Mouse (Mus musculus) heart, adult 10 weeks (tissue): ENCODE measurements around the gene Olfr1152. TPM values are rescaled to one million over a fixed set of nuclear protein-coding genes. Genes with fewer than 3 reads are reported as not detected.

Experiments
- polyA plus RNA-seq: library from polyadenylated mRNA; stranded (reverse); fragments of 350-450 nt; fragmentation: Illumina TruSeq; extraction: RNeasy Lipid Tissue Mini Kit (QIAGEN cat#74804); gene quantifications from one replicate; pipeline ENCODE4 v1.2.3, GENCODE M21; 2014; ENCODE audit warnings: low read depth, low replicate concordance

The Olfr1152 gene
- not detected for polyA plus RNA-seq

DNA sequence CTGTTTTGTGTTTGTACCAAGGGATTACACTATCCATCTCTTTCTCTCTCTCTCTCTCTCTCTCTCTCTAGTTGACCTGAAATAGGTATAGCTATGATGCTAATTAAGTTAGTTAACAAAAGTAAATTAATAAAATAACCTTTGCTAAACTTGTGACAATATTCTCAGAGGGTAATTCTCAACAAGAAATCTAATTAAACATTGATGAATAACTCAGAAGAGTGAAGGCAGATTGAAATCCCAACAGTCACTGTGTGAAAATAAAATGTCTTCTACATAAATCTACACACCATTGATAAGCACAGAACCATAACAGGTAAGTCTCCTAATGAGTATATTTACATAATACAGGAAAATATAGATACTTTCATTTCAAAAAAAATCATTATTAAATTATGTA lies at the start of gene Olfr1152:
Olfr1152 (plus strand) TSS at position 301 of the 400 bp plus-strand sequence.

DNA sequence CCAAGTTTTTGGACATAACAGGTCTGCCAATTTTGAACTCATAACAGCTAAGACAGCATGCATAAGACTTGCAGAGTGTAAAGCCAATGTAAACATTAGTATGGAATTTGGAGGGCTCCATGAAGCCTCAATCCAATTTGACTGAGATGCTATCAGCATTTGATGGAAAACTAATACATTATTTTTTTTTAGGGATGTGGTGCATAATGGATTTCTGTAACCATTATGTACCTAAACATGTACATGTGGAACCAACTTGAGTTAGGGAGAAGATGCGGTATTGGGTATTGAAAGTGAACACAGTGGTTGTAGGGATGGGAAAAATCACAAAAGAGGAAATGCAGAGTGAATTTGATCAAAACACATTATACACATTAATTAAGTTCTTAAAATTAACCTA lies 36.1 kb upstream of the Olfr1152 start, which contains the start of gene Olfr1148:
Olfr1148 (plus strand) TSS at position 301 of the 400 bp plus-strand sequence.

DNA sequence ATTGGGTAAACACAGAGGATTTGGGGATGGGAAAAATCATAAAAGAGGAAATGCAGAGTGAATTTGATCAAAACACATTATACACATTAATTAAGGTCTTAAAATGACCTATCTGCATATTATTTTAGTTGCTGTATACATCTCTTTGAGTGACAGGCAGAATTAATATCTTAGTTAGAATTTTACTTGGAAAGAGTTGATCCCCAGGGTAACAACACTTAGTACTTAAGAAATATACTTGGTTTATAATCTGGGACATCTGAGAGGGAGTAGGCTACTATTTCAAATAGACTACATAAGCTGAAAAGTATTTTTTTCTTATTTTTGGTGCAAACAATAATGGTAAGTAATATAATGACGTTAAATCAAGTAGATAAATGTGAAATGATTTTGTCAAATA lies 22.6 kb upstream of the Olfr1152 start, which contains the start of gene Olfr1150-ps1:
Olfr1150-ps1 (plus strand) TSS at position 301 of the 400 bp plus-strand sequence.

GRCm38 (mm10) chr2:87855562-87855961 lies 10.7 kb upstream of the Olfr1152 start, which contains the start of gene Olfr1151:
Gene Olfr1151 (plus strand): TSS chr2:87855862.

GRCm38 (mm10) chr2:87894662-87895061 lies 28.4 kb downstream of the Olfr1152 start, which contains the start of gene Olfr1153:
Gene Olfr1153 (plus strand): TSS chr2:87894962.

DNA sequence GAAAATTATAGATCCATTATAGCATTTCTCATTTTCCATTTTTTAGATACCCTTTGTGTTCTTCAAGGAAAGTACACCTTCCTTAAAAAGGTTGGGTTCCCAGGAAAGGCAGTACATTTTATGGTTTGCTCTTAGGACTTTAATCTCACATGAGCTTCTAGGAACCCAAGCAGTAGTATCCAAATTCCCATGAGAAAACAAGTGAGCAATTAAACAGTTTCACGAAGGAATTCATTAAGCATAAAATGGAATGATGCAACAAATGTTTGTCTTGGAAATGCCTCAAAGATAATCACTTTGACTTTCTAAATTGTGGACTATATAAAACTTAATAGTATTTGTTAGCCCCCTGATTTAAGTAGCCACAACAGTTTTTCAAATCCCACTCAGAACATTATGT lies 38.8 kb downstream of the Olfr1152 start, which contains the start of gene Olfr1154:
Olfr1154 (minus strand) TSS at position 101 of the 400 bp plus-strand sequence.

Other genes with a start within 250 kb of the Olfr1152 start
- not detected for gene Olfr1131, start 239.4 kb upstream of the Olfr1152 start, polyA plus RNA-seq
- not detected for gene Olfr1132, start 229.0 kb upstream of the Olfr1152 start, polyA plus RNA-seq
- not detected for gene Olfr1133, start 219.1 kb upstream of the Olfr1152 start, polyA plus RNA-seq
- not detected for gene Olfr1134, start 208.0 kb upstream of the Olfr1152 start, polyA plus RNA-seq
- not detected for gene Olfr1135, start 192.8 kb upstream of the Olfr1152 start, polyA plus RNA-seq
- not detected for gene Olfr1136, start 172.5 kb upstream of the Olfr1152 start, polyA plus RNA-seq
- not detected for gene Olfr1137, start 153.3 kb upstream of the Olfr1152 start, polyA plus RNA-seq
- not detected for gene Olfr1138, start 126.5 kb upstream of the Olfr1152 start, polyA plus RNA-seq
- gene Olfr1140, start 122.7 kb upstream of the Olfr1152 start, polyA plus RNA-seq = not detected
- gene Olfr1141, start 112.5 kb upstream of the Olfr1152 start, polyA plus RNA-seq = not detected
- not detected for gene Olfr152, start 87.0 kb upstream of the Olfr1152 start, polyA plus RNA-seq
- not detected for gene Olfr1143, start 65.9 kb upstream of the Olfr1152 start, polyA plus RNA-seq
- not detected for gene Olfr1145, start 56.7 kb upstream of the Olfr1152 start, polyA plus RNA-seq
- not detected for gene Olfr1148, start 36.0 kb upstream of the Olfr1152 start, polyA plus RNA-seq
- not detected for gene Olfr1150-ps1, start 22.5 kb upstream of the Olfr1152 start, polyA plus RNA-seq
- not detected for gene Olfr1151, start 10.6 kb upstream of the Olfr1152 start, polyA plus RNA-seq
- not detected for gene Olfr1153, start 28.5 kb downstream of the Olfr1152 start, polyA plus RNA-seq
- gene Olfr1154, start 38.7 kb downstream of the Olfr1152 start, polyA plus RNA-seq = not detected
- not detected for gene Olfr1155, start 78.6 kb downstream of the Olfr1152 start, polyA plus RNA-seq
- not detected for gene Olfr1156, start 86.6 kb downstream of the Olfr1152 start, polyA plus RNA-seq
- not detected for gene Olfr1157, start 101.8 kb downstream of the Olfr1152 start, polyA plus RNA-seq
- gene Olfr74, start 108.2 kb downstream of the Olfr1152 start, polyA plus RNA-seq = not detected
- gene Olfr1158, start 123.6 kb downstream of the Olfr1152 start, polyA plus RNA-seq = not detected
- gene Olfr1160, start 141.8 kb downstream of the Olfr1152 start, polyA plus RNA-seq = not detected
- not detected for gene Olfr1161, start 156.3 kb downstream of the Olfr1152 start, polyA plus RNA-seq
- not detected for gene Olfr73, start 171.2 kb downstream of the Olfr1152 start, polyA plus RNA-seq
- gene Olfr1162, start 184.6 kb downstream of the Olfr1152 start, polyA plus RNA-seq = not detected
- not detected for gene Olfr1163, start 205.3 kb downstream of the Olfr1152 start, polyA plus RNA-seq
- gene Olfr1164, start 227.5 kb downstream of the Olfr1152 start, polyA plus RNA-seq = not detected